Mouse (Mus musculus) embryonic fibroblast, embryonic 13.5 days (primary cell): ENCODE results near the gene Tssk2.

Source experiments
- CTCF ChIP-seq: IDR thresholded peaks from 2 replicates; pipeline ENCODE4 v1.5.1; 2011; ENCODE audit warnings: mild to moderate bottlenecking, control low read depth, low read length, moderate library complexity, borderline replicate concordance; ENCODE audit not compliant: insufficient read depth
- POLR2A ChIP-seq: IDR thresholded peaks from 2 replicates; pipeline ENCODE4 v1.6.1; 2011; ENCODE audit warnings: low read depth, mild to moderate bottlenecking, control low read depth, low read length, moderate library complexity

- TF ChIP-seq POLR2A (no peak), CTCF (no peak)
These were observed 40.9 kb downstream of the Tssk2 start for GRCm38 (mm10) chr16:17939255-17939751.
